Mouse (Mus musculus) NIH3T3 (cell line): Measurements from ENCODE around the gene Serpina1e.
"Not testable (repeated sequence)": the region's sequence is repeated elsewhere in the genome, so short reads cannot be mapped to it uniquely, and the experiment has no call there.

Experiments used
- DNase-seq: peaks from one replicate; pipeline ENCODE4 v3.0.0-alpha.2; 2012; ENCODE audit warnings: low read depth

Serpina1e gene

DNA sequence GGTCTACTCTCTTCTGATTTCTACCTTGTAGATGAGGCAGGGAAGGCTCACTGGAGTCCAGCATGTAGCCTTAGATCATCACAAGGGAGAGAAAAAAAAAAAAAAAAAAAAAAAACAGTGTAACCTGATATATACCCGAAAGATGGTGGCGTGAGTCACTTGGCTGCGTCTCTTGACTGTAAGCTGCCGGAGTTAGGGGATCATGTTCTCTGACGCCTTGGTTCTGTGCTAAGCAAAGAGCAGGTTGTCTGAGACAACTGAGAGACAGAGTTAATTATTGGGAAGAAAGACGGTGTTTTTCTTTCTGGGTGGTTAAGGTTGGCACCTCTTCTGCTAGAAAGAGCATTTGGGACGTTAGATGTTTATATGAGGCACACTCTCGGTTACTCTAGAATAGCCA lies 4.1 kb upstream of the Serpina1e start:
- peak; percentile 80 for DNase-seq

DNA sequence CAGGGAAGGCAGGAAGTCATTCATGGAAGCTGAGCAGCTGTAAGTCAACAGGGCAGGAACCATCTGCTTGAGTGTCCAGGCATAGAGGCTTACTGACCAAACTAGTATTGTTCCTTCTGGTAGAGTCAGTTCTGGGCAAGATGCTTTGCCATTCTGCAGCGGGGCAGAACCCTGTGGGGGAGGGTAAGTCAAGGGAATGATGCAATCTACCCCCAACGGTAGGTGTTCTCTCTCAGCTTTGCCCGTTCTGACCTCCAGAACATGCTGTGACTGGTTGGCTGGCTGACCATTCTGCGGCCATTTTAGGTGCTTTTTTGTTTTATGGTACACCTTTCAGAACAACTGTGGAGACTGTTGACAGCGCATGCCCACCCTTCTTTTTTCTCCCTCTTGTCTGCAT lies 3.6 kb upstream of the Serpina1e start:
- DNase-seq = peak; percentile 22

DNA sequence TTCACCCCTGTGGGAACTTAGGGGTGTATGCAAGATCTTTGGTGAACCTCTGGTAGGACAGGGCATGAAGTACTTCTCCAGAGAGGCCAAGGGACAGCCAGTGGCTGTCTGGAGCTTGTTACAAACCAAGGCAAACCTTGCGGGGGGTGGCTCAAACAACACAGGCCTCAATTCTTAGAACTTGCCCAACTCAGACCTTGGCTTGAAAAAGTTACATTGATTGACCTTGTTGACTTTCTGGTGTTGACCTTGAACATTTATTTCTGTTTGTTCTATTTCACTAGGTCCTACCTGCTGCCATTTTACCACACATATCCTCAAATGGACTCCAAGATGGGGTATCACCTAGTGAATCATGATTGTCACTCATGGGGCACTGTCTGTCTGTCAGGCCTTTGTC lies 2.9 kb upstream of the Serpina1e start:
- no peak for DNase-seq

DNA sequence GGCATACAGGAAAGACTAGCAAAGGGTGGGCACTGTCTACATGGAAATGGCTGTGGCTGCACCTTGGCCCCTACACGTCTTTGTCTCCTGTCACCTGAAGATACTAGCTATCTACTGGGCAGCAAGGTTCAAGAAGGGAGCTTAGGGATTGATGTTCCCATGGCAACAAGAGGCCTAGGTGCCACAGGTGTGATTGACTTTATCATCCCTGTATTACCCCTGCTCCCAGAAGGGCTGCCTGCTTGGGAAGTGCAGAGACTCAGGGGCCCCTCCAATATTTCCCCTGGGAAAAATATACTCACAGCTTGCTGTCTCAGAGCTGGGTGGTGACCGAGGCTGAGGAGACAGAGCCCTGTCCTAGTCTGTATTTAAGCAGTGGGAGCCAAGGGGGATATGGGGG lies 2.2 kb downstream of the Serpina1e start:
- DNase-seq = not testable (repeated sequence)

DNA sequence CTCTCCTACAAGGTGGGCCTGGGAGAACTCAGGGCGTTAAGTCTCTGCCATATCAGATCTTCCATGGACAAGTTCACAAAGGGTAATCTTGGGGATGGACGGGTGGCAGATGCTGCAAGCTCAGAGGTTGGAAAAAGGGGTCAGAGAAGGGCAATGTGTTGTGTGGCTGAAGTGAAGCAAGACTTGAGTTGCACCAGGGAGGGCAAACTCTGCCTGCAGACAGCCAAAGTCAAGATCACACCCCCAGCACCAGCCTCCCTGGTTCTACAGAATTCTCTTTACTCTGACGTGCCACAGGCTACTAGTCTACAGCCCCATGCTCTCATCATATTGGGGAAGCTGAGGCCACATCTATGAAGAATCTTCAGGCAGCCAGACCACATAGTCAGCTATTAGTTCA lies 5.8 kb downstream of the Serpina1e start:
- not testable (repeated sequence) for DNase-seq

DNA sequence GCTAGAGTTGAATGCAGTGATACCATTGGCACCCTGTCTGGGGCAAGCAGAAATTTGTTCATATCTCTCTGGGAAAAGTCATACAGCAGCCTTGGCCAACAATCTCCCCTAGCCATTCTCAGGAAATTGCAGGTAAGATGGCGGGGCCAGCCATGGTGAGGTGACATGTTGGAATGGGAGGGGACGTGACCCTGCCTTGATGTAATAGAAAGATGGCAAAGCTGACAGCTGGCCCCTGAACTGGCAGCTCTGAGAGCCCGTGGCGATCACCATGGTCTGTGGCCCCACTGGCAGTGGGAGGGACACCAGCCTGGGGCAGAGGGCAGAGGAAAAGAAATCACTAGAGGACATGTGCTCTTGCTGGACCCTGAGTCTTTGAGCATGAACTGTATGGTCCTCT lies 12.5 kb downstream of the Serpina1e start:
- no peak for DNase-seq

DNA sequence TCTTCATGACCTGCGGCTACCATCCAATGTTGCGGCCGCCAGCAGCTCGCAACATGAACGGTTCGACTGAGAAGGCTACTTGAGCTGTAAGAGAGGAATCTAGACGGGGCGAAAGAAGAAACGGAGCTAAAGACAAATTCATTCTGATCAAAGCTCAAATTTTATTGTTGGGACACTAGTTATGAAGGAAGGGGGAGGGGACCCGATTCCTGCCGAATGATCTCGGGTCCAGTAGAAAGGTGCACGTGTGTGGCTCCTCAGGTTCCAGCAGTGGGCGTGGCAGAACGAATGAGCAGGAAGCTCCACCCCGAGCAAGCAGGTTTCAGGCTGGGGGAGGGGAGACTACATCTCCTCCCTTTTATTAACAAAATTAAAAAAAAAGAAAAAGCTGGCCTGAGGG lies 49.6 kb downstream of the Serpina1e start:
- not testable (repeated sequence) for DNase-seq

DNA sequence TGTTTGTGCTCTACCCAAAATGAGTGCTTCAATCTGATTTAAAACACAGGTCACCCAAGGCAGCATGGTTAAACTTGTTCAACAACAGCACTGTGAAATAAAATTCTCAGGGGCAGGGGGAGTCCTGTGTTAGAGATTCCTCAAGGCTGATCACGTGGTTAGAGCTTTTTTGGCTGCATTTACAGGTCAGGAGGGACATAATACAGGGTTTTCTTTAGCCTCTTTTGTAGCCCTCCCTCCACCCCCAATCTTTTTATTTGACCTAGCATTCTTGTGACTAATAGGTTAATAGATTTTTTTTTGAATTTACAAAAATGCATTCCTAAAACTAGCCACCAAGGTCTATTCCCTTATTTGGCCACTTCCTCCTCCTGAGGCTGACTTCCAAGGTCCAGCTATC lies 51.0 kb downstream of the Serpina1e start:
- DNase-seq = not testable (repeated sequence)

DNA sequence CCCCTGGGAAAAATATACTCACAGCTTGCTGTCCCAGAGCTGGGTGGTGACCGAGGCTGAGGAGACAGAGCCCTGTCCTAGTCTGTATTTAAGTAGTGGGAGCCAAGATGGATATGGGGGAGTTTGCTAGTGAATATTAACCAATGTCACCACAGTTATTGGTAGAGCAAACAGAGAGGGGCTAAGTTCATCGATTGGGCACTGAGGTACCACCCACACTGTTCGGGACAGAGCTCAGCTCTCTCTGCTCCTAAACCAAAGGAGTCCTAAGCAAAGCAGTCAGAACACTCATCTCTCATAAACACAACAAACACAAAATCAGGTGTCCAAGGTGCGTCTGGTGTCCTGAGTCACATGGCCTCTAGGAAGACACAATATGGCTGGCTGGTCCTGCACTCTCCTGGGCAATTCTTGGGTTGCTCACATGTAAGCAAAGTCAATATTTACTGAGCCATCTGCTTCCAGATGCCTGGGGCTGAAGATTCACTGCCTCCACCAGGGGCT lies 53.9 kb downstream of the Serpina1e start, which contains the start of gene Serpina1c:
TSS of gene Serpina1c (minus strand) at position 51 of the 504 bp plus-strand sequence.
- not testable (repeated sequence) for DNase-seq

DNA sequence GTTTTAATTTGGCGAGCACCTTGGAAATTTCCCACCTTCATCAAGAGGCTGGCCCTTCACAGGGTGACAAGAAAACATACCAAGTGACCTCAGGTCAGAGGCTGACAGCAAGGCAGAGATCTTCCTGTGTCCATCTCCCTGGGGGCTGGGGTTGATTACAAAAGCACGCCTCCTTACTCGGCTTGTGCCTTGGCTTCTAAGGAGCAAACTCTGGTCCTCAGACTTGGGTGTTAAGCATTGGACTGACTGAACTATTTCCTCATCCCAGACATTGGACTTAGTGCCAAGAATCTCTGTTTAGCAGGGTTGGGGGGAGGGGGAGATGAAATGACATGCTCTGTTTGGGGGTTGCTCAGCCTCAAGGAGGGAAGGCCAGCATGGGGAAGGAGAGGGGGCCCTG lies 56.8 kb downstream of the Serpina1e start:
- DNase-seq = not testable (repeated sequence)
